In the genomic region with DNA sequence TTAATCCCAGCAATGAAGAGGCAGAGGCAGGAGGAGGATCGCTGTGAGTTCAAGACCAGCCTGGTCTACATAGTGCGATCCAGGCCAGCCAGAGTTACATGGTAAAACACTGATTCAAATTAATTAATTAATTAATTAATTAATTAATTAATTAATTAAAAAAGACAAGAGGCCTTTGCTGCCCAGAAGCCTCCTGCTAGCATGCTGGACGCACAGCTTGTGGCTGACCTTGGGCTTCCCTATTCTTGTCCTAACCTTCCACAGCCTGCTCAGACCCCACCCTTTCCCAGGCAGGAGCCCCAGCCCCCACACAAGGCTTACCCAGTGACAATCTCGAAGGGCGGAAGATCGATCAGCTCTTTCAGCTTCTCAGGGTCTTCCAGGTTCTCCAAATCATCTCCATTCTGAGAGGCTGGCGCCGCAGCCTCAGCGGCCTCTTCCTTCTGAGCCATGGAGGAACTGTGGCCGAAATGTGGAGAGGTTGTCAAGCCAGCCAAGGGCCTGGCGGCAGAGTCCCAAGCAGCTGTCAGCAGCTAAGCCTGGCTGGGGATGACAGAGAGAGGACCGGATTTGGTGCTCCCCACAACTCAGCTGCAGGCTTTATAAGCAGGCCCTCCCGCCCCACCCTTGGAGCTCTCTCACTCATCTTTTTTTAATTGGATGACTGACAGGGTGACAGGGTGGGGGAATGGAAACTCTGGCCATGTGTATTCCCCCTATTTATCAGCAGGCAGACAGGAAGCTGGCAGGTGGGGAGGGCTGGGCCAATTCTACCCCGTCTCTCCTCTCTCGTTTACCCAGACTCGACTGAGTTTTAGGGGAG, we compare ENCODE assay signal across 10 mouse cellular contexts. TPM values are rescaled to one million over a fixed set of nuclear protein-coding genes. Genes with fewer than 3 reads are reported as not detected.
DNase-seq lines count a peak whose midpoint lies in the region; ATAC-seq lines count a peak whose summit lies in the region.
"Had no signal": no experiment of that assay in that cellular context is flagged by ENCODE, and none has a peak within 500 bp of the region (broad histone marks: within the 10 kb centered on the region; RNA-seq: fewer than 3 reads in every experiment).

Gene Apobec2 (minus strand): TSS at position 773 of the 823 bp plus-strand sequence.

- H3K27me3 ChIP-seq in embryonic facial prominence, embryonic 13.5 days, result no peaks in the 10 kb centered on the region

- intact Hi-C loops in heart, postnatal 14 days (cut with DNase I), result no loop called here

- WGBS in embryonic facial prominence, embryonic 13.5 days, result 56% methylated on average over 16 of the region's 16 CpGs

- no peak within 1 kb of the TSS; the same call in 1 of the 2 replicates for H3K9ac ChIP-seq in embryonic facial prominence, embryonic 13.5 days

- no peak within 1 kb of the TSS for H3K4me3 ChIP-seq in embryonic facial prominence, embryonic 13.5 days

- H3K4me1 ChIP-seq in embryonic facial prominence, embryonic 13.5 days, result peaks cover 15% of the 10 kb centered on the region; the same call in 1 of the 2 replicates

- peak; percentile 50 for DNase-seq in CD4-positive, CD25-positive, alpha-beta regulatory T cell, adult 2 months (ENCODE audit: low read depth, low spot score)
- peak; percentile 65 to 82 for DNase-seq in heart, postnatal 14 days
- DNase-seq in lung, postnatal 14 days, result peak; percentile 12
- DNase-seq in right cerebral cortex, adult 2 months (ENCODE audit: low spot score in 2 of 2), result no peak
- DNase-seq in frontal cortex, adult 2 months (ENCODE audit: extremely low spot score in 1 of 2, low spot score in 1 of 2), result no peak
- no peak for DNase-seq in kidney, postnatal 36 days
- DNase-seq: kidney, postnatal 25 days had no signal

- H3K9me3 ChIP-seq in embryonic facial prominence, embryonic 13.5 days, result no peaks in the 10 kb centered on the region

- H3K4me2 ChIP-seq in embryonic facial prominence, embryonic 13.5 days, result no peak within 1 kb of the TSS

- H3K36me3 ChIP-seq in embryonic facial prominence, embryonic 13.5 days, result no peaks in the 10 kb centered on the region

- no peak within 1 kb of the TSS for H3K27ac ChIP-seq in embryonic facial prominence, embryonic 13.5 days

- no peak for ATAC-seq in CD4-positive, CD25-positive, alpha-beta regulatory T cell, adult 4 months
- peak; percentile 39; the same call in 1 of the 2 replicates for ATAC-seq in embryonic facial prominence, embryonic 13.5 days (ENCODE audit: insufficient number of reproducible peaks, insufficient read depth, low FRiP score, low TSS enrichment, low read depth)

RNA-seq across cellular contexts. Expression of gene Apobec2, which starts in this region (rescaled TPM):
- 1 to 10 TPM; 1.2 to 1.8 TPM for polyA plus RNA-seq in CD4-positive, CD25-positive, alpha-beta regulatory T cell, adult 4 months (2017; shearing (Covaris generic))
- 2.9 TPM in 2 replicates for polyA plus RNA-seq in embryonic facial prominence, embryonic 13.5 days (2015; fragmentation: Nextera tagmentation; extraction: Ambion mirVana)
- total RNA-seq in heart, postnatal 14 days (2021), result 100 to 1,000 TPM; 243 TPM
- 0.08 and 0.21 TPM in 2 replicates for polyA plus RNA-seq in frontal cortex, adult 2 months (2012; rRNA removed)
- total RNA-seq: neutrophil, adult 5-6 weeks had no signal

Comparison
In these comparisons a context has a peak if more than half of its experiments do, and no peak if none do; other contexts are left out.
1. DNase-seq: peak in CD4-positive, CD25-positive, alpha-beta regulatory T cell, adult 2 months (single experiment), heart, postnatal 14 days (2 of 2) and lung, postnatal 14 days (single experiment); none in right cerebral cortex, adult 2 months (0 of 2), frontal cortex, adult 2 months (0 of 2) and kidney, postnatal 36 days (0 of 2).